Mouse (Mus musculus) forebrain, embryonic 15.5 days (tissue): ENCODE results near the gene Gm43552. TPM values are rescaled to one million over a fixed set of nuclear protein-coding genes. Genes with fewer than 3 reads are reported as not detected.
"Not testable (repeated sequence)": the region's sequence is repeated elsewhere in the genome, so short reads cannot be mapped to it uniquely, and the experiment has no call there.

Source experiments
- ATAC-seq: fragments of 200-750 bp; cut with Nextera tagmentation; replicated peaks from 2 replicates; pipeline ENCODE4 v1.8.0; 2017; ENCODE audit warnings: mild to moderate bottlenecking, moderate TSS enrichment, moderate library complexity
- H3K27ac ChIP-seq: fragments of 300-500 bp; sonication (generic); replicated peaks from 2 replicates; pipeline ENCODE4 v1.5.1; 2015; ENCODE audit warnings: mild to moderate bottlenecking, inconsistent platforms
- H3K27me3 ChIP-seq: fragments of 300-500 bp; sonication (generic); 2 replicates; pipeline ENCODE4 v1.6.1; 2015; ENCODE audit warnings: inconsistent platforms
- H3K36me3 ChIP-seq: fragments of 300-500 bp; sonication (generic); 2 replicates; pipeline ENCODE4 v1.6.1; 2015; ENCODE audit warnings: mild to moderate bottlenecking, inconsistent platforms
- H3K4me1 ChIP-seq: fragments of 300-500 bp; sonication (generic); 2 replicates; pipeline ENCODE4 v1.6.1; 2015; ENCODE audit warnings: inconsistent platforms
- H3K4me2 ChIP-seq: fragments of 300-500 bp; sonication (generic); replicated peaks from 2 replicates; pipeline ENCODE4 v1.6.1; 2015; ENCODE audit warnings: mild to moderate bottlenecking, inconsistent platforms
- H3K4me3 ChIP-seq: fragments of 300-500 bp; sonication (generic); 2 replicates; pipeline ENCODE4 v1.5.1; 2015; ENCODE audit warnings: mild to moderate bottlenecking, inconsistent platforms
- H3K9ac ChIP-seq: fragments of 300-500 bp; sonication (generic); replicated peaks from 2 replicates; pipeline ENCODE4 v1.6.1; 2015; ENCODE audit warnings: mild to moderate bottlenecking, inconsistent platforms
- H3K9me3 ChIP-seq: fragments of 300-500 bp; sonication (generic); 2 replicates; pipeline ENCODE4 v1.6.1; 2016; ENCODE audit warnings: inconsistent platforms
- WGBS: fragments of 180-500 bp; shearing (Covaris S2); methylation state at CpG from one replicate; pipeline ENCODE4 v1.1.7; 2015; ENCODE audit warnings: mixed read lengths; 5-methylcytosine and 5-hydroxymethylcytosine counted together
- polyA plus RNA-seq: library from polyadenylated mRNA; unstranded; fragments of >200 nt; fragmentation: Nextera tagmentation; extraction: Ambion mirVana; gene quantifications from 2 replicates; pipeline ENCODE4 v1.2.1, GENCODE M21; 2015

Gm43552 gene
- polyA plus RNA-seq, 1 experiment from 2014 or later = not detected

GRCm38 (mm10) chr5:65487381-65487780 lies 5.3 kb downstream of the Gm43552 start:
- H3K27ac ChIP-seq = no peak overlapping the region
- H3K9ac ChIP-seq = no peak overlapping the region
- H3K9me3 ChIP-seq = no peaks in the 10 kb centered on the region
- no peaks in the 10 kb centered on the region for H3K36me3 ChIP-seq
- peaks cover 21% of the 10 kb centered on the region for H3K4me1 ChIP-seq
- H3K4me2 ChIP-seq = no peak overlapping the region
- 88% methylated on average over 10 of the region's 10 CpGs for WGBS
- no peak for ATAC-seq
- no peak overlapping the region for H3K4me3 ChIP-seq
- no peaks in the 10 kb centered on the region for H3K27me3 ChIP-seq

- ATAC-seq = no peak
- Histone ChIP-seq H3K9ac (no peak overlapping the region), H3K9me3 (no peaks in the 10 kb centered on the region), H3K36me3 (no peaks in the 10 kb centered on the region), H3K4me3 (no peak overlapping the region), H3K27me3 (no peaks in the 10 kb centered on the region), H3K4me2 (no peak overlapping the region), H3K27ac (no peak overlapping the region), H3K4me1 (peaks cover 18% of the 10 kb centered on the region)
- WGBS = 83% methylated on average over 2 of the region's 2 CpGs
Measured at GRCm38 (mm10) chr5:65486514-65486913, 6.1 kb downstream of the Gm43552 start.

GRCm38 (mm10) chr5:65482996-65483395 lies 9.6 kb downstream of the Gm43552 start:
- WGBS = 84% methylated on average over 4 of the region's 4 CpGs
- no peaks in the 10 kb centered on the region for H3K27me3 ChIP-seq

GRCm38 (mm10) chr5:65480511-65480910 lies 12.1 kb downstream of the Gm43552 start:
- 86% methylated on average over 4 of the region's 4 CpGs for WGBS
- Histone ChIP-seq H3K4me1 (no peaks in the 10 kb centered on the region), H3K4me3 (no peak overlapping the region), H3K27ac (no peak overlapping the region), H3K4me2 (no peak overlapping the region), H3K27me3 (no peaks in the 10 kb centered on the region), H3K9ac (no peak overlapping the region), H3K9me3 (no peaks in the 10 kb centered on the region), H3K36me3 (no peaks in the 10 kb centered on the region)
- no peak for ATAC-seq

More at GRCm38 (mm10) chr5:65482996-65483395, 9.6 kb downstream of the Gm43552 start:
- Histone ChIP-seq H3K36me3 (no peaks in the 10 kb centered on the region), H3K9me3 (no peaks in the 10 kb centered on the region), H3K4me1 (no peaks in the 10 kb centered on the region), H3K4me3 (no peak overlapping the region), H3K27ac (no peak overlapping the region), H3K4me2 (no peak overlapping the region), H3K9ac (no peak overlapping the region)
- ATAC-seq = no peak

- 90% methylated on average over 9 of the region's 9 CpGs for WGBS
- Histone ChIP-seq H3K4me3 (no peak overlapping the region), H3K27ac (no peak overlapping the region), H3K27me3 (no peaks in the 10 kb centered on the region), H3K4me2 (no peak overlapping the region), H3K4me1 (no peaks in the 10 kb centered on the region), H3K9me3 (no peaks in the 10 kb centered on the region), H3K36me3 (no peaks in the 10 kb centered on the region), H3K9ac (no peak overlapping the region)
- ATAC-seq = no peak
Measured at GRCm38 (mm10) chr5:65479681-65480445, 12.8 kb downstream of the Gm43552 start.

GRCm38 (mm10) chr5:65478224-65478623 lies 14.4 kb downstream of the Gm43552 start:
- Histone ChIP-seq H3K4me2 (no peak overlapping the region), H3K36me3 (no peaks in the 10 kb centered on the region), H3K9ac (no peak overlapping the region), H3K4me1 (no peaks in the 10 kb centered on the region), H3K9me3 (no peaks in the 10 kb centered on the region), H3K27ac (no peak overlapping the region), H3K4me3 (no peak overlapping the region), H3K27me3 (no peaks in the 10 kb centered on the region)
- WGBS = 59% methylated on average over 4 of the region's 4 CpGs
- ATAC-seq = no peak

- not testable (repeated sequence) for ATAC-seq, H3K4me3 ChIP-seq, H3K36me3 ChIP-seq, H3K27ac ChIP-seq, H3K9me3 ChIP-seq, H3K9ac ChIP-seq, H3K27me3 ChIP-seq, H3K4me1 ChIP-seq, H3K4me2 ChIP-seq
- 95% methylated on average over 4 of the region's 4 CpGs for WGBS
Measured at GRCm38 (mm10) chr5:65476739-65477138, 15.9 kb downstream of the Gm43552 start.

- ATAC-seq = no peak
- no peak overlapping the region for H3K4me3 ChIP-seq
- no peak overlapping the region for H3K4me2 ChIP-seq
- H3K4me1 ChIP-seq = no peaks in the 10 kb centered on the region
- H3K36me3 ChIP-seq = no peaks in the 10 kb centered on the region
- H3K9ac ChIP-seq = no peak overlapping the region
- H3K27me3 ChIP-seq = no peaks in the 10 kb centered on the region
- no peaks in the 10 kb centered on the region for H3K9me3 ChIP-seq
- no peak overlapping the region for H3K27ac ChIP-seq
- WGBS = 78% methylated on average over 2 of the region's 2 CpGs
Measured at GRCm38 (mm10) chr5:65475806-65476205, 16.8 kb downstream of the Gm43552 start.

GRCm38 (mm10) chr5:65469766-65470165 lies 22.9 kb downstream of the Gm43552 start:
- WGBS = 91% methylated on average over 6 of the region's 6 CpGs
- no peak overlapping the region for H3K4me2 ChIP-seq
- H3K9me3 ChIP-seq = no peaks in the 10 kb centered on the region
- no peak overlapping the region for H3K4me3 ChIP-seq
- no peak overlapping the region for H3K27ac ChIP-seq
- ATAC-seq = no peak
- no peaks in the 10 kb centered on the region for H3K4me1 ChIP-seq
- no peak overlapping the region for H3K9ac ChIP-seq
- H3K27me3 ChIP-seq = no peaks in the 10 kb centered on the region
- peaks cover 29% of the 10 kb centered on the region for H3K36me3 ChIP-seq

GRCm38 (mm10) chr5:65466911-65467310 lies 25.7 kb downstream of the Gm43552 start:
- Histone ChIP-seq H3K4me3 (no peak overlapping the region), H3K4me1 (no peaks in the 10 kb centered on the region), H3K9me3 (no peaks in the 10 kb centered on the region), H3K4me2 (no peak overlapping the region), H3K36me3 (peaks cover 29% of the 10 kb centered on the region), H3K27me3 (no peaks in the 10 kb centered on the region), H3K27ac (no peak overlapping the region), H3K9ac (no peak overlapping the region)
- no peak for ATAC-seq
- WGBS = 84% methylated on average over 3 of the region's 3 CpGs

- Histone ChIP-seq H3K9me3 (no peaks in the 10 kb centered on the region), H3K36me3 (peaks cover 9% of the 10 kb centered on the region; the same call in 1 of the 2 replicates), H3K9ac (no peak overlapping the region)
Measured at GRCm38 (mm10) chr5:65460361-65460760, 32.3 kb downstream of the Gm43552 start.

GRCm38 (mm10) chr5:65459454-65459853 lies 33.2 kb downstream of the Gm43552 start:
- Histone ChIP-seq H3K36me3 (peaks cover 6% of the 10 kb centered on the region; the same call in 1 of the 2 replicates), H3K9me3 (no peaks in the 10 kb centered on the region), H3K4me1 (no peaks in the 10 kb centered on the region), H3K4me3 (no peak overlapping the region), H3K27me3 (no peaks in the 10 kb centered on the region), H3K4me2 (no peak overlapping the region), H3K9ac (no peak overlapping the region), H3K27ac (no peak overlapping the region)
- ATAC-seq = no peak
- 93% methylated on average over 3 of the region's 3 CpGs for WGBS

More at GRCm38 (mm10) chr5:65460361-65460760, 32.3 kb downstream of the Gm43552 start:
- WGBS = 87% methylated on average over 14 of the region's 14 CpGs
- H3K4me1 ChIP-seq = no peaks in the 10 kb centered on the region
- H3K4me3 ChIP-seq = no peak overlapping the region
- ATAC-seq = no peak
- H3K27ac ChIP-seq = no peak overlapping the region
- no peak overlapping the region for H3K4me2 ChIP-seq
- no peaks in the 10 kb centered on the region for H3K27me3 ChIP-seq

- Histone ChIP-seq H3K4me2 (no peak overlapping the region), H3K9me3 (no peaks in the 10 kb centered on the region), H3K36me3 (peaks cover 6% of the 10 kb centered on the region; the same call in 1 of the 2 replicates), H3K27me3 (no peaks in the 10 kb centered on the region), H3K4me3 (no peak overlapping the region), H3K27ac (no peak overlapping the region), H3K4me1 (no peaks in the 10 kb centered on the region), H3K9ac (no peak overlapping the region)
- no peak for ATAC-seq
- 79% methylated on average over 5 of the region's 5 CpGs for WGBS
Measured at GRCm38 (mm10) chr5:65457846-65458245, 34.8 kb downstream of the Gm43552 start.
